Mouse (Mus musculus) forebrain, embryonic 15.5 days (tissue): ENCODE measurements around the gene Wasl. TPM values are rescaled to one million over a fixed set of nuclear protein-coding genes. Genes with fewer than 3 reads are reported as not detected.
A peak's percentile ranks its signal among the peaks of the same experiment; 100 is the strongest.

Experiments used
- ATAC-seq: fragments of 200-750 bp; cut with Nextera tagmentation; replicated peaks from 2 replicates; pipeline ENCODE4 v1.8.0; 2017; ENCODE audit warnings: mild to moderate bottlenecking, moderate TSS enrichment, moderate library complexity
- H3K27ac ChIP-seq: fragments of 300-500 bp; sonication (generic); replicated peaks from 2 replicates; pipeline ENCODE4 v1.5.1; 2015; ENCODE audit warnings: mild to moderate bottlenecking, inconsistent platforms
- H3K27me3 ChIP-seq: fragments of 300-500 bp; sonication (generic); 2 replicates; pipeline ENCODE4 v1.6.1; 2015; ENCODE audit warnings: inconsistent platforms
- H3K36me3 ChIP-seq: fragments of 300-500 bp; sonication (generic); 2 replicates; pipeline ENCODE4 v1.6.1; 2015; ENCODE audit warnings: mild to moderate bottlenecking, inconsistent platforms
- H3K4me1 ChIP-seq: fragments of 300-500 bp; sonication (generic); 2 replicates; pipeline ENCODE4 v1.6.1; 2015; ENCODE audit warnings: inconsistent platforms
- H3K4me2 ChIP-seq: fragments of 300-500 bp; sonication (generic); replicated peaks from 2 replicates; pipeline ENCODE4 v1.6.1; 2015; ENCODE audit warnings: mild to moderate bottlenecking, inconsistent platforms
- H3K4me3 ChIP-seq: fragments of 300-500 bp; sonication (generic); 2 replicates; pipeline ENCODE4 v1.5.1; 2015; ENCODE audit warnings: mild to moderate bottlenecking, inconsistent platforms
- H3K9ac ChIP-seq: fragments of 300-500 bp; sonication (generic); replicated peaks from 2 replicates; pipeline ENCODE4 v1.6.1; 2015; ENCODE audit warnings: mild to moderate bottlenecking, inconsistent platforms
- H3K9me3 ChIP-seq: fragments of 300-500 bp; sonication (generic); 2 replicates; pipeline ENCODE4 v1.6.1; 2016; ENCODE audit warnings: inconsistent platforms
- WGBS: fragments of 180-500 bp; shearing (Covaris S2); methylation state at CpG from one replicate; pipeline ENCODE4 v1.1.7; 2015; ENCODE audit warnings: mixed read lengths; 5-methylcytosine and 5-hydroxymethylcytosine counted together
- polyA plus RNA-seq: library from polyadenylated mRNA; unstranded; fragments of >200 nt; fragmentation: Nextera tagmentation; extraction: Ambion mirVana; gene quantifications from 2 replicates; pipeline ENCODE4 v1.2.1, GENCODE M21; 2015

The Wasl gene
- polyA plus RNA-seq, result 71.0 and 74.1 TPM in 2 replicates

GRCm38 (mm10) chr6:24664867-24665458 is at the start of gene Wasl:
TSS of gene Wasl (minus strand) at chr6:24665009.
- peaks cover 21% of the 10 kb centered on the region for H3K4me1 ChIP-seq
- peak within 1 kb of the TSS; percentile 65 for H3K4me2 ChIP-seq
- peak within 1 kb of the TSS; percentile 97 for H3K27ac ChIP-seq
- peak within 1 kb of the TSS; percentile 84 for H3K4me3 ChIP-seq
- no peaks in the 10 kb centered on the region for H3K9me3 ChIP-seq
- H3K9ac ChIP-seq, result peak within 1 kb of the TSS; percentile 95
- no peaks in the 10 kb centered on the region for H3K27me3 ChIP-seq
- no peaks in the 10 kb centered on the region for H3K36me3 ChIP-seq
- peak; percentile 99 for ATAC-seq
- under 1% methylated on average over 58 of the region's 63 CpGs for WGBS

- Histone ChIP-seq H3K27ac (no peak overlapping the region), H3K4me1 (no peaks in the 10 kb centered on the region)
- WGBS, result 88% methylated on average over 2 of the region's 2 CpGs
Measured at GRCm38 (mm10) chr6:24707499-24707898, 42.7 kb upstream of the Wasl start.

DNA sequence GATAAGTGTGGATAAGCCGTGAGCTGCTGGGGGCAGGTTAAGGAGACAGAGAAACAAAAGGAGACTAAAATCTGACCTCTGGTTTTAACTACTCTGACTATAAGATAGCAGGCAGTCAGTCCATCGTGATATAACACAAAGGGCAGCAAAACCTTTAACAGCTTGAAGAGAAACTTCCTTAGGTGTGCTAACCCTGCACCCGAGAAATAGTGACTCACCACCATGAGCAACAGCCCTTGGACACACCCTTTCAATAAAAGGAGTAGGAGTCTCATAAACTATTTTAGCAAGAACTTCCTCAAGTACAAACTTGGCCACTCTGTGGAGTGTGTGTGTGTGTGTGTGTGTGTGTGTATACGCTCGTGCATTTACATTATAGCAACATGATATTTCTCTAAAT is 42.3 kb upstream of the Wasl start:
- Histone ChIP-seq H3K4me2 (no peak overlapping the region), H3K27me3 (no peaks in the 10 kb centered on the region), H3K36me3 (no peaks in the 10 kb centered on the region), H3K9ac (no peak overlapping the region), H3K9me3 (no peaks in the 10 kb centered on the region), H3K27ac (no peak overlapping the region), H3K4me1 (no peaks in the 10 kb centered on the region), H3K4me3 (no peak overlapping the region)
- no peak for ATAC-seq
- 94% methylated on average over 5 of the region's 5 CpGs for WGBS

More at GRCm38 (mm10) chr6:24707499-24707898, 42.7 kb upstream of the Wasl start:
- Histone ChIP-seq H3K4me2 (no peak overlapping the region), H3K9ac (no peak overlapping the region), H3K36me3 (no peaks in the 10 kb centered on the region), H3K9me3 (no peaks in the 10 kb centered on the region), H3K27me3 (no peaks in the 10 kb centered on the region), H3K4me3 (no peak overlapping the region)
- no peak for ATAC-seq

DNA sequence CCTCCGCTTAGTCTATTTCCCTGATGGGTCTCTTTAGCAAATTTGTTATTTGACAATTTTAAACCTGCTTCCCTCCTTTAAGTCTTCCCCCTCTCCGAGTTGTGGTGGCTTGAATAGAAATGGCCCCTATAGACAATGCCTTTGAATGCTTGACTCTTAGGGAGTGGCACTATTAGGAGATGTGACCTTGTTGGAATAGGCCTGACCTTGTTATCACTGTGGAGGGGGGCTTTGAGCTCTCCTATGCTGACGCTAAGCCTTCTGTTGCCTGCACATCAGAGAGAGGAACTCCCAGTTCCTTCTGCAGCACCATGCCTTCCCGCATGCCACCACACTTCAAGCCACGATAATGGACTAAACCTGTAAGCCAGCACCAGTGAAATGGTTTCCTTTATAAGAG is 32.4 kb upstream of the Wasl start:
- H3K9me3 ChIP-seq, result no peaks in the 10 kb centered on the region
- WGBS, result 84% methylated on average over 5 of the region's 5 CpGs
- no peaks in the 10 kb centered on the region for H3K36me3 ChIP-seq
- H3K27me3 ChIP-seq, result no peaks in the 10 kb centered on the region
- H3K4me3 ChIP-seq, result no peak overlapping the region
- no peaks in the 10 kb centered on the region for H3K4me1 ChIP-seq
- H3K9ac ChIP-seq, result no peak overlapping the region
- H3K27ac ChIP-seq, result no peak overlapping the region
- ATAC-seq, result no peak
- H3K4me2 ChIP-seq, result no peak overlapping the region

DNA sequence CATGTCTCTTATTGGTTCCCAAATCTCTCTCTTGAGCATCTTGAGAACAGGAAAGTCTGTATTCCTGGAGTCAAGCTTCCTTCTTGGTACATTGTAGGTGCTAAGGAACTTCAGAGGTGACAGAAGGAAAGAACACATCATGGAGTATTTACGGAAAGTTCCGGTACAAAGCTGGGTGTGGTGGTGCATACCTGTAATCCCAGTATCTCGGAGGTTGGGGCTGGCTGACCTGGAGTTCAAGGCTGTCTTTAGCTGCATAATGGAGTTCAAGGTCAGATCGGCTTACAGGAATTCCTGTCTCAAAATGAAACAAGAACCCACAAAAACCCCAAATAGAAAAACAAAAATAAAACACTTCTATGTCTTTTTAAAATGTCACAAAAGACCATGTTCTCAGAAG is 31.3 kb upstream of the Wasl start:
- no peak overlapping the region for H3K27ac ChIP-seq
- H3K9me3 ChIP-seq, result no peaks in the 10 kb centered on the region
- no peaks in the 10 kb centered on the region for H3K36me3 ChIP-seq
- H3K27me3 ChIP-seq, result no peaks in the 10 kb centered on the region
- H3K4me2 ChIP-seq, result no peak overlapping the region
- no peak for ATAC-seq
- no peaks in the 10 kb centered on the region for H3K4me1 ChIP-seq
- WGBS, result 90% methylated on average over 4 of the region's 4 CpGs
- no peak overlapping the region for H3K9ac ChIP-seq
- no peak overlapping the region for H3K4me3 ChIP-seq

- no peak overlapping the region for H3K4me2 ChIP-seq
- no peaks in the 10 kb centered on the region for H3K36me3 ChIP-seq
- no peaks in the 10 kb centered on the region for H3K4me1 ChIP-seq
- H3K27me3 ChIP-seq, result no peaks in the 10 kb centered on the region
- H3K4me3 ChIP-seq, result no peak overlapping the region
- ATAC-seq, result no peak
- H3K9me3 ChIP-seq, result no peaks in the 10 kb centered on the region
- WGBS, result 83% methylated on average over 11 of the region's 11 CpGs
- H3K27ac ChIP-seq, result no peak overlapping the region
- no peak overlapping the region for H3K9ac ChIP-seq
Measured at GRCm38 (mm10) chr6:24694455-24695410, 29.9 kb upstream of the Wasl start.

DNA sequence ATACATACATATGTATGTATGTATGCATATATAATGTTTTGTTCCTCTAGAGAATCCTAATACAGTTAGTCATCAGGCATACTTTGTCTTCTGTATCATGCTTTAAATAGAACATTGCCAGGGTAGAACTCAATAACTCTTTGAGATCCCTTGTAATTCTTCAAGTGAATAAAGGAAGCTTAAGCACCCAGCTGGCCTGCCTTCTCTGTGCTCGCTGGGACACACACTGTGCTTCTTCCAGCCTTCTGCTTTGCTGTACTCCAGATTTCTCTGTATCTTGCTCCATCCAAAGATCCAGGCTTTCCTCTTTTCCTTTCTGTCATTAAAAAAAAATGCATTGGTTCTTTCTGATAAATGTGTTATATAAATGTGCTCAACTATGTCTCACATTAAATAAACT is 23.1 kb upstream of the Wasl start:
- H3K27me3 ChIP-seq, result no peaks in the 10 kb centered on the region
- no peaks in the 10 kb centered on the region for H3K9me3 ChIP-seq
- WGBS, result 22% methylated on average over 1 of the region's 1 CpGs
- H3K9ac ChIP-seq, result no peak overlapping the region
- no peaks in the 10 kb centered on the region for H3K36me3 ChIP-seq
- no peak overlapping the region for H3K27ac ChIP-seq
- no peak overlapping the region for H3K4me3 ChIP-seq
- no peak for ATAC-seq
- no peaks in the 10 kb centered on the region for H3K4me1 ChIP-seq
- no peak overlapping the region for H3K4me2 ChIP-seq

GRCm38 (mm10) chr6:24683113-24683512 is 18.3 kb upstream of the Wasl start:
- H3K4me1 ChIP-seq, result no peaks in the 10 kb centered on the region
- no peak overlapping the region for H3K27ac ChIP-seq
- no peak overlapping the region for H3K4me2 ChIP-seq
- H3K9me3 ChIP-seq, result no peaks in the 10 kb centered on the region
- H3K36me3 ChIP-seq, result no peaks in the 10 kb centered on the region
- H3K9ac ChIP-seq, result no peak overlapping the region
- no peak for ATAC-seq
- 95% methylated on average over 3 of the region's 3 CpGs for WGBS
- H3K27me3 ChIP-seq, result no peaks in the 10 kb centered on the region
- H3K4me3 ChIP-seq, result no peak overlapping the region

DNA sequence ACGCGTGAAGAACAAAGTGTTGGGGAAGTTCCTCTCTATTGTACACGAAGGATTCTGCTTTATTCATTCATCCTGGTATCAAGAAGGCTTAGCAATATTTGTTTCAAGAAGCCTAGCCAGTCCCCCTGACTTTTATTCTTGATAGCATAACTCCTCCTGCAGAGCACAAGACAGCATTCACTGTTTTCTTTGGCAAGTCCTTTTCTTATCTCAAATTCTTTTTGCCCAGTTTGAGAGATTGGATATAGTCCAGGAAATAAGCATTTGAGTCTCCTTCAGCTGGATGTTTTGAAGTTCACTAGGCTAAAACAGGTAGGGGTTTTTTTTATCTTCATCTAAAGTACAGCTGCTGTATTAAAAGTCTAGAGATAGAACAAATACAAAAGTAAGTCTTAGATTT is 3.0 kb upstream of the Wasl start:
- WGBS, result 74% methylated on average over 3 of the region's 3 CpGs
- no peak for ATAC-seq
- H3K4me3 ChIP-seq, result no peak overlapping the region

DNA sequence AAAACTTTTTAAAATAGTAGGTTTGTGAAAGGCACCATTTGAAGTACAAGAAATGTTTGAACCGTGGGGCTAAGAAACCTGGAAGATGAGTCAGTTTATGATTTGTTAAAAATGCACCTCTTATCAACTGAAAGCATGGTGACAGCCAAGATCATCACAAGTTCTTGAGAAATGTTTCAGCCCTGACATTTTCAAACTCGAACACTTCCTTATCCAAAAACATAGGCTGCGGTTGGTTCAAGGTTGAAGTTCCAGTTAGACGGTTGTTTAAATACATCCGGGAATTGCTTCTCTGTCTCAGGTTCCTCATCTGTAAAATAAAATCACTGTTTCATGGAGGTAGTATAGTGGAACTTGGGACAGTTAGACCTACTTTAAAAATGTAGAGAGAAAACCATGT is 1.4 kb upstream of the Wasl start:
- H3K4me3 ChIP-seq, result no peak overlapping the region
- H3K27me3 ChIP-seq, result no peaks in the 10 kb centered on the region
- no peak overlapping the region for H3K4me2 ChIP-seq
- H3K9ac ChIP-seq, result no peak overlapping the region
- no peaks in the 10 kb centered on the region for H3K36me3 ChIP-seq
- no peak overlapping the region for H3K27ac ChIP-seq
- no peaks in the 10 kb centered on the region for H3K9me3 ChIP-seq
- 92% methylated on average over 5 of the region's 5 CpGs for WGBS
- H3K4me1 ChIP-seq, result peaks cover 21% of the 10 kb centered on the region
- no peak for ATAC-seq

More for the DNA sequence above, 3.0 kb upstream of the Wasl start:
- Histone ChIP-seq H3K27ac (no peak overlapping the region), H3K27me3 (no peaks in the 10 kb centered on the region), H3K9me3 (no peaks in the 10 kb centered on the region), H3K9ac (no peak overlapping the region), H3K4me2 (no peak overlapping the region), H3K4me1 (peaks cover 7% of the 10 kb centered on the region), H3K36me3 (no peaks in the 10 kb centered on the region)

DNA sequence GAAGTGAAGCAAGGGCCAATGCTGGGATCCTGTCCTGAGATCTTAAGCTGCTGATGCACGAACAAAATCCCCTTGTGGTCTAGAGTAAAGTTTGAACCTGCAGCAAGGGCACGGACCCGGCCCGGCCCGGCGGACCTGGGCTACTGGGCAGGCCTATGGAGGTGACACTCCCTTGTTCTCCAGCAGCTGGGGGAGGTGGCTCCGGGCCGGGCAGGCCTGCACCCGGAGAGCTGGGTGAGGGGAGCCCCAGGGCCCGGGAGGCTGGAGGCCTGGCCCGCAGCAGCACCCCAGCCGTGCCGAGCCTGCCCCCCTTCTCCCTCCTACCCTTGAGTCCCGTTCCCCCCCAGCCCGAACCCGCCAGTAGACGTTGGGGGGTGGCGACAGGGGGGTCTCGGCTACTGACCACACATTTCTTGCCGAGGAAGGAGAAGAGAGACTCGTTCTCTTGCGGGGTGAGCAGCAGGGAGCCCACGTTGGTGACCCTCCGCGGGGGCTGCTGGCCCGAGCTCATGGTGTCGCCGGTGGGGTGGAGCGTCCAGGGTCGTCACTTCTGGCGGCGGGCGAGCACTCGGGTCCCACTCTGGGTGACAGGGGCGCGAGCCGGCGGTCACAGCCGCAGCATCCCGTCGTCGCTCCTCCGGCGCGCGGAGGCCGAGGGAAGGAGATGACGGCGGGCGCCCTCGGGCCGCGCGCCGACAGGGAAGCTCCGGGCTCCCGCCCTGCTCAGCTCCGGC is 509 bp downstream of the Wasl start:
- Histone ChIP-seq H3K9me3 (no peaks in the 10 kb centered on the region), H3K4me2 (peak overlapping the region; percentile 65), H3K27me3 (no peaks in the 10 kb centered on the region), H3K4me3 (peak overlapping the region; percentile 84), H3K27ac (peak overlapping the region; percentile 97), H3K36me3 (no peaks in the 10 kb centered on the region), H3K9ac (peak overlapping the region; percentile 95), H3K4me1 (peaks cover 21% of the 10 kb centered on the region)
- WGBS, result under 1% methylated on average over 53 of the region's 58 CpGs
- peak; percentile 49 for ATAC-seq
